Mouse (Mus musculus) liver, adult 2 months (tissue): ENCODE data around the gene Blnk.

Experiments used
- CTCF ChIP-seq: fragments of 200-500 bp; IDR thresholded peaks from 2 replicates; pipeline ENCODE4 v1.5.1; 2011; ENCODE audit warnings: low read depth, low read length, control low read depth
- POLR2A ChIP-seq: fragments of 200-500 bp; IDR thresholded peaks from 2 replicates; pipeline ENCODE4 v1.6.1; 2011; ENCODE audit warnings: low read length, control low read depth; ENCODE audit not compliant: insufficient read depth; ENCODE audit errors: extremely low read depth

DNA sequence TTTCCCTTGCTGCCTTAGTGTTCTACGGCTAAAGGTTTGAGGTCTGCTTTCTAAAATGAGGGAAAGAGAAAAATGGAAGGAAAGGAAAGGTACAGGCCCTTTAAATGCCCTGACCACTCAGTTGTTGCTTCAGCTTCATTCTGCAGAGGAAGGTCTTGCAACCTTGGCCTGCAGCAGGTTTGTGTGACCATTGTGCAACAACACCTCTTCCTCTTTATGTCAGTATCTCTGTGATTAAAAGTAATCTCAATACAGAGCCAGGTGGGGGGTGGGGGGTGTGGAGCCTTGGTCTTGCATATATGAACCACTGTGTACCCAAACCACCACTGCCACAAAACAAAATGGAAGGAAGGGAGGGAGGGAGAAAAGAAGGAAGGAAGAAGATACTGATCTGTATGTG lies 105.4 kb downstream of the Blnk start:
- TF ChIP-seq POLR2A (no peak), CTCF (no peak)
